Mouse (Mus musculus) heart, postnatal 0 days (tissue): ENCODE results near the gene Icam5. TPM values are rescaled to one million over a fixed set of nuclear protein-coding genes. Genes with fewer than 3 reads are reported as not detected.

ENCODE experiments used
- ATAC-seq: fragments of 200-750 bp; cut with Nextera tagmentation; 2 replicates; pipeline ENCODE4 v1.8.0; 2017; ENCODE audit warnings: low read depth, moderate number of reproducible peaks, moderate library complexity; ENCODE audit not compliant: insufficient read depth
- DNase-seq: peaks from one replicate; pipeline ENCODE4 v3.0.0-alpha.2; 2016; ENCODE audit warnings: low spot score
- H3K27ac ChIP-seq: fragments of 300-500 bp; sonication (generic); 2 replicates; pipeline ENCODE4 v1.5.1; 2014; ENCODE audit warnings: low read depth, mild to moderate bottlenecking
- H3K27me3 ChIP-seq: fragments of 300-500 bp; sonication (generic); 2 replicates; pipeline ENCODE4 v1.6.1; 2014; ENCODE audit warnings: low read length, mixed read lengths; ENCODE audit not compliant: control insufficient read depth, insufficient read depth
- H3K36me3 ChIP-seq: fragments of 300-500 bp; sonication (generic); replicated peaks from 2 replicates; pipeline ENCODE4 v1.6.1; 2014; ENCODE audit warnings: low read length, mixed read lengths; ENCODE audit not compliant: control insufficient read depth, insufficient read depth
- H3K4me1 ChIP-seq: fragments of 300-500 bp; sonication (generic); 2 replicates; pipeline ENCODE4 v1.6.1; 2014; ENCODE audit warnings: antibody characterized with exemption; ENCODE audit not compliant: control insufficient read depth, insufficient read depth
- H3K4me2 ChIP-seq: fragments of 300-500 bp; sonication (generic); 2 replicates; pipeline ENCODE4 v1.6.1; 2014; ENCODE audit warnings: low read depth, mild to moderate bottlenecking, low read length, moderate library complexity
- H3K4me3 ChIP-seq: fragments of 300-500 bp; sonication (generic); 2 replicates; pipeline ENCODE4 v1.5.1; 2014; ENCODE audit warnings: low read depth, low read length
- H3K9ac ChIP-seq: fragments of 300-500 bp; sonication (generic); replicated peaks from 2 replicates; pipeline ENCODE4 v1.6.1; 2014; ENCODE audit warnings: low read depth, low read length, mixed read lengths
- H3K9me3 ChIP-seq: fragments of 300-500 bp; sonication (generic); replicated peaks from 2 replicates; pipeline ENCODE4 v1.6.1; 2016; ENCODE audit warnings: low read length; ENCODE audit not compliant: control insufficient read depth
- CTCF ChIP-seq: IDR thresholded peaks from 2 replicates; pipeline ENCODE4 v1.5.1; 2016; ENCODE audit warnings: antibody characterized with exemption, control low read depth, low read depth
- EP300 ChIP-seq: IDR thresholded peaks from 2 replicates; pipeline ENCODE4 v1.6.1; 2016; ENCODE audit warnings: antibody characterized with exemption, low read depth
- WGBS: fragments of 180-500 bp; shearing (Covaris S2); extraction: QIAGEN DNeasy Blood & Tissue Kit; methylation state at CpG from one replicate; pipeline ENCODE4 v1.1.7; 2014; 5-methylcytosine and 5-hydroxymethylcytosine counted together
- polyA plus RNA-seq: library from polyadenylated mRNA; unstranded; fragments of >200 nt; fragmentation: Nextera tagmentation; extraction: Ambion mirVana; gene quantifications from 2 replicates; pipeline ENCODE4 v1.2.1, GENCODE M21; 2015
- total RNA-seq: library from RNA; depleted of rRNA; stranded (reverse); fragments of >200 nt; gene quantifications from 2 replicates; pipeline ENCODE4 v1.2.3, GENCODE M21; 2014; ENCODE audit warnings: low replicate concordance

The Icam5 gene
- total and polyA plus RNA-seq, 2 experiments from 2014 or later: 0.04 TPM; not detected in 1

DNA sequence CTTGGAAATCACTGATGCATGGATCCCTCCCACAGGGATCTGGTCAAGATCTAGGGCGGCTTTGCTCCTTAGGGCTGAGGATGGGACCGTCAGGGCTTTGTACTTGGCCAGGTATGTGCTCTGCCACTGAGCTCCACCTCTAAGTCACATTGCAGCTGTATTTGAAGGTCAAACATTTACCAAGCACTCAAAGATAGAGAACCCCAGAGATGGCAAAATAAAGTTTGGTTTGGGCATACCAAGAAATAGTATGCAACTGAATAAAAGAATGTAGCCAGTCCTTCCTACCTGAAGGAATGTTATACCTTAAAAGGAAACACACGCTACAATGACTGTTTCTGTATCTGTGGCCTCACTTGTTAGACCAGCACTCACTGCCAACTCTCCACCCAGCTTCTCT, 10.5 kb upstream of the Icam5 start:
- DNase-seq (no peak), ATAC-seq (no peak)
- H3K9ac ChIP-seq: no peak overlapping the region
- no peaks in the 10 kb centered on the region; the same call in 1 of the 2 replicates for H3K4me1 ChIP-seq
- H3K4me3 ChIP-seq: no peak overlapping the region
- no peaks in the 10 kb centered on the region for H3K36me3 ChIP-seq
- peaks cover 13% of the 10 kb centered on the region for H3K27me3 ChIP-seq
- TF ChIP-seq EP300: no peak
- WGBS: 74% methylated on average over 3 of the region's 3 CpGs
- no peak overlapping the region for H3K4me2 ChIP-seq
- H3K9me3 ChIP-seq: no peaks in the 10 kb centered on the region
- H3K27ac ChIP-seq: no peak overlapping the region

DNA sequence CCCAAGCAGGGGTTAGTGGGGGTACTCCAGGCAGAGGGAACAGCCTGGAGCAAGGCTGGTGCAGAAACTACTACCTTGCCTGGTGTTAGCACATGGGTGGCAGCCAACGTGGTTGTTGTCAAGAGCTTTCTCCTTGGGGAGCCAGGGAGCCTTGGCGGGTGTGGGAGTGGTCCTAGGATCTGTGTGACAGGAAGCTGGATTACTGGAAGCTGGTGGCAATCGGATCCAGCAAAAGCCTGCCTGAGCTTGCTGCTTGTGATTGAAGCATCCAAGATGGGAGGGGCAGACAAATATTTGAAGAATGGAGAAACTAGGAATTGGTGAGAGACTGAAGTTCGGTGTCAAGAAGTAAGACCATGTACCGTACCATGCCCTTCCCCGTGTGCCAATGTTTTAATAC, 9.6 kb upstream of the Icam5 start:
- Histone ChIP-seq H3K9me3 (no peaks in the 10 kb centered on the region), H3K27me3 (peaks cover 6% of the 10 kb centered on the region; the same call in 1 of the 2 replicates), H3K27ac (no peak overlapping the region), H3K4me1 (no peaks in the 10 kb centered on the region; the same call in 1 of the 2 replicates), H3K4me2 (no peak overlapping the region), H3K9ac (no peak overlapping the region), H3K4me3 (no peak overlapping the region), H3K36me3 (no peaks in the 10 kb centered on the region)
- TF ChIP-seq EP300 (no peak), CTCF (no peak)
- ATAC-seq: no peak
- 57% methylated on average over 6 of the region's 6 CpGs for WGBS
- no peak for DNase-seq

DNA sequence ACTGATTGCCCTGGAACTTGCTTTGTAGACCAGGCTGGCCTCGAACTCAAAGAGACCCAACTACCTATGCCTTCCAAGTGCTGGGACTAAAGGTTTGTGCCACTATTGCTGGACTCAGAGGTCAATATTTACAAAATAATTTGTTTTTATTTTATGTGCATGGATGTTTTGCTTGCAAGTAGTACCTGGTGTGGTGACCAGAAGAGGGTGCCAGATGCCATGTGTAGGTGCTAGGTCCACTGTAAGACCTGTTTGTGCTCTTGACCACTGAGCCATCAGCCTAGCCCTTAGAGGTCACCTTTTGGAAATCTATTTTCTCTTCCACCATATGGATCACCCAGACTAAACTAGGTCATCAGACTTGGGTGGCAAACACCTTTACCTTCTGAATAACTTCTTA, 9.1 kb upstream of the Icam5 start:
- H3K4me2 ChIP-seq: no peak overlapping the region
- H3K9ac ChIP-seq: no peak overlapping the region
- H3K4me1 ChIP-seq: no peaks in the 10 kb centered on the region
- peaks cover 5% of the 10 kb centered on the region; the same call in 1 of the 2 replicates for H3K27me3 ChIP-seq
- TF ChIP-seq EP300 (no peak), CTCF (peak; percentile 22; the same call in 1 of the 2 replicates)
- 0 out of 2 replicates have a peak, but pooled peaks cover under 1% of the 10 kb centered on the region for H3K36me3 ChIP-seq
- H3K4me3 ChIP-seq: no peak overlapping the region
- DNase-seq (no peak), ATAC-seq (no peak)
- 64% methylated on average over 1 of the region's 1 CpGs for WGBS
- H3K9me3 ChIP-seq: no peaks in the 10 kb centered on the region
- no peak overlapping the region for H3K27ac ChIP-seq

DNA sequence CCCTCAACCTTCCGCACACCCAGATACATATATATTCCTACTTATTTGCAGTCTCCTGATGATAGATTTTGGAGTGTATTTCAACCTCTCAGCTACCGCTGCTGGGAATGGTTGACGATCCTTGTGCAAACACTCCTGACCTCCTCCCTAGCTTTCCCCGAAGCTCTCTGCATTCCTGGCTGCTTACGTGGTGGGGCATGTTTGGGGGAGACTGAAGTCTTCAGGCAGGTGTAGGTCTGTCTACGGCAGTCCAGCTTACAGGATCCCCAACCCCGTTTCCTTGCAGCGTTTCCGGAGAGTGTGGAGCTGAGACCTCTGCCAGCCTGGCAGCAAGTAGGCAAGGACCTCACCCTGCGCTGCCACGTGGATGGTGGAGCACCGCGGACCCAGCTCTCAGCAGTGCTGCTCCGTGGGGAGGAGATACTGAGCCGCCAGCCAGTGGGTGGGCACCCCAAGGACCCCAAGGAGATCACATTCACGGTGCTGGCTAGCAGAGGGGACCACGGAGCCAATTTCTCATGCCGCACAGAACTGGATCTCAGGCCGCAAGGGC, 6.5 kb upstream of the Icam5 start:
- Histone ChIP-seq H3K9me3 (no peaks in the 10 kb centered on the region), H3K27ac (no peak overlapping the region), H3K4me2 (no peak overlapping the region), H3K36me3 (0 out of 2 replicates have a peak, but pooled peaks cover 5% of the 10 kb centered on the region), H3K27me3 (peaks cover 11% of the 10 kb centered on the region; the same call in 1 of the 2 replicates), H3K4me3 (no peak overlapping the region), H3K9ac (no peak overlapping the region), H3K4me1 (peaks cover 15% of the 10 kb centered on the region)
- 66% methylated on average over 19 of the region's 19 CpGs for WGBS
- no peak for ATAC-seq
- TF ChIP-seq CTCF: no peak
- TF ChIP-seq EP300: no peak
- DNase-seq: no peak

DNA sequence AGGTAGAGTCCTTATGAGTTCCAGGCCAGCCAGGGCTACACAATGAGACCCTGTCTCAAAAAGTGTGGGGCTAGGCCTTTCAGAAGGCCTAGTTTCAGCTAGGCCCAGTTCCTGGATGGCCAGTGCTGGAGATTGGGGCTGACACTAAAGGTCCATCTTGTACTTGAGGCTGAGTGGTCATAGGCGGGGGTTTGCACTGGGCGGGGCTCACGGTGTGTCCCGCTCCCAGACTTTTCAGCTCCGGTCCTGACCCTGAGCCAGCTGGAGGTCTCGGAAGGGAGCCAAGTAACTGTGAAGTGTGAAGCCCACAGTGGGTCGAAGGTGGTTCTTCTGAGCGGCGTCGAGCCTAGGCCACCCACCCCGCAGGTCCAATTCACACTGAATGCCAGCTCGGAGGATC, 5.0 kb upstream of the Icam5 start:
- no peak overlapping the region for H3K27ac ChIP-seq
- DNase-seq (no peak), ATAC-seq (no peak)
- H3K4me1 ChIP-seq: peaks cover 23% of the 10 kb centered on the region
- peaks cover 13% of the 10 kb centered on the region for H3K27me3 ChIP-seq
- no peak for TF ChIP-seq EP300
- TF ChIP-seq CTCF: no peak
- H3K9ac ChIP-seq: no peak overlapping the region
- H3K9me3 ChIP-seq: no peaks in the 10 kb centered on the region
- WGBS: 80% methylated on average over 12 of the region's 12 CpGs
- H3K4me3 ChIP-seq: no peak overlapping the region
- 0 out of 2 replicates have a peak, but pooled peaks cover 5% of the 10 kb centered on the region for H3K36me3 ChIP-seq
- H3K4me2 ChIP-seq: no peak overlapping the region

DNA sequence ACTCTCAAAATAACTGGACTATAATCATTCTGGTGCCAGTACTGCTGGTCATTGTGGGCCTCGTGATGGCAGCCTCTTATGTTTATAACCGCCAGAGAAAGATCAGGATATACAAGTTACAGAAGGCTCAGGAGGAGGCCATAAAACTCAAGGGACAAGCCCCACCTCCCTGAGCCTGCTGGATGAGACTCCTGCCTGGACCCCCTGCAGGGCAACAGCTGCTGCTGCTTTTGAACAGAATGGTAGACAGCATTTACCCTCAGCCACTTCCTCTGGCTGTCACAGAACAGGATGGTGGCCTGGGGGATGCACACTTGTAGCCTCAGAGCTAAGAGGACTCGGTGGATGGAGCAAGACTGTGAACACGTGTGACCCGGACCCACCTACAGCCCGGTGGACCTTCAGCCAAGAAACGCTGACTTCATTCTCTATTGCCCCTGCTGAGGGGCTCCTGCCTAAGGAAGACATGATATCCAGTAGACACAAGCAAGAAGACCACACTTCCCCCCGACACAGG, 4.0 kb upstream of the Icam5 start:
- TF ChIP-seq CTCF (no peak), EP300 (no peak)

More for the DNA sequence above, 4.0 kb upstream of the Icam5 start:
- H3K4me2 ChIP-seq: no peak overlapping the region
- H3K9ac ChIP-seq: no peak overlapping the region
- WGBS: 70% methylated on average over 8 of the region's 8 CpGs
- H3K27ac ChIP-seq: no peak overlapping the region
- H3K4me3 ChIP-seq: no peak overlapping the region
- H3K27me3 ChIP-seq: peaks cover 23% of the 10 kb centered on the region
- no peaks in the 10 kb centered on the region for H3K9me3 ChIP-seq
- peaks cover 32% of the 10 kb centered on the region for H3K4me1 ChIP-seq
- H3K36me3 ChIP-seq: 0 out of 2 replicates have a peak, but pooled peaks cover 5% of the 10 kb centered on the region
- ATAC-seq (no peak), DNase-seq (no peak)
